Comparison of ENCODE assay signal across 7 mouse cellular contexts in genomic region chr10:111507460-111508211, GRCm38 (mm10). TPM values are rescaled to one million over a fixed set of nuclear protein-coding genes. Genes with fewer than 3 reads are reported as not detected.
DNase-seq lines count a peak whose midpoint lies in the region; ATAC-seq and TF ChIP-seq lines count a peak whose summit lies in the region.

No protein-coding gene starts in this region.

- peak overlapping the region; percentile 94 for H3K9ac ChIP-seq in limb, embryonic 13.5 days
- peak overlapping the region; percentile 88 for H3K9ac ChIP-seq in midbrain, embryonic 13.5 days (replicated peaks)

- peak; percentile 42; the same call in 1 of the 2 replicates for TF ChIP-seq CTCF in spleen, adult 2 months (IDR thresholded peaks at IDR 0.05; ENCODE audit: extremely low read depth, insufficient read depth, insufficient read length, insufficient replicate concordance)

- no peaks in the 10 kb centered on the region for H3K36me3 ChIP-seq in limb, embryonic 13.5 days
- no peaks in the 10 kb centered on the region for H3K36me3 ChIP-seq in midbrain, embryonic 13.5 days
- H3K36me3 ChIP-seq in spleen, adult 2 months (ENCODE audit: control insufficient read depth, insufficient read depth, low read length) = no peaks in the 10 kb centered on the region

- no peaks in the 10 kb centered on the region for H3K9me3 ChIP-seq in limb, embryonic 13.5 days
- no peaks in the 10 kb centered on the region for H3K9me3 ChIP-seq in midbrain, embryonic 13.5 days

- H3K27me3 ChIP-seq in limb, embryonic 13.5 days = no peaks in the 10 kb centered on the region
- peaks cover 22% of the 10 kb centered on the region; the same call in 1 of the 2 replicates for H3K27me3 ChIP-seq in midbrain, embryonic 13.5 days
- no peaks in the 10 kb centered on the region for H3K27me3 ChIP-seq in spleen, adult 2 months (ENCODE audit: control insufficient read depth, insufficient read depth, low read length)

- H3K4me2 ChIP-seq in limb, embryonic 13.5 days (replicated peaks) = peak overlapping the region; percentile 80
- peak overlapping the region; percentile 71 for H3K4me2 ChIP-seq in midbrain, embryonic 13.5 days (replicated peaks)

- peaks cover 52% of the 10 kb centered on the region for H3K4me1 ChIP-seq in limb, embryonic 13.5 days
- H3K4me1 ChIP-seq in midbrain, embryonic 13.5 days (replicated peaks) = peaks cover 23% of the 10 kb centered on the region
- peaks cover 8% of the 10 kb centered on the region; the same call in 1 of the 2 replicates for H3K4me1 ChIP-seq in spleen, adult 2 months (ENCODE audit: control insufficient read depth, insufficient read depth, insufficient read length)

- WGBS in limb, embryonic 13.5 days = under 1% methylated on average over 38 of the region's 38 CpGs
- under 1% methylated on average over 38 of the region's 38 CpGs for WGBS in midbrain, embryonic 13.5 days
- 9% methylated on average over 38 of the region's 38 CpGs for WGBS in spleen, adult 2 months

- TF ChIP-seq POLR2A in spleen, adult 2 months (IDR thresholded peaks at IDR 0.05; ENCODE audit: low read depth, low read length) = no peak

- H3K27ac ChIP-seq in limb, embryonic 13.5 days = peak overlapping the region; percentile 95
- peak overlapping the region; percentile 88 for H3K27ac ChIP-seq in midbrain, embryonic 13.5 days
- H3K27ac ChIP-seq in spleen, adult 2 months (ENCODE audit: insufficient read depth, low read length) = no peak overlapping the region

- peak overlapping the region; percentile 80 for H3K4me3 ChIP-seq in limb, embryonic 13.5 days
- peak overlapping the region; percentile 67 for H3K4me3 ChIP-seq in midbrain, embryonic 13.5 days (replicated peaks)
- peak overlapping the region; percentile 82 for H3K4me3 ChIP-seq in spleen, adult 2 months (ENCODE audit: extremely low read depth, insufficient read depth, insufficient read length)

- peak; percentile 21; the same call in 1 of the 2 replicates for ATAC-seq in limb, embryonic 13.5 days (ENCODE audit: low FRiP score, low read depth)
- no peak for ATAC-seq in midbrain, embryonic 13.5 days

- peak; percentile 72 for DNase-seq in adrenal gland, adult 2 months
- DNase-seq in embryo, embryonic 11 days = peak; percentile 75
- DNase-seq in heart, adult 18-20 months = peak; percentile 66 to 75
- peak; percentile 70 for DNase-seq in kidney, adult 11 months
- peak in 1 of 2 experiments; percentile 69 for DNase-seq in spleen, adult 2 months (ENCODE audit: low read depth in 1 of 2, low spot score in 2 of 2)

RNA-seq across cellular contexts. Expression of gene Phlda1, which starts 1.6 kb away (rescaled TPM):
- total RNA-seq in adrenal gland, adult 2 months (2021) = 10 to 100 TPM; 58.7 to 66.1 TPM
- 113 and 162 TPM in 2 replicates for polyA plus RNA-seq in adrenal gland, adult 2 months (2012; rRNA removed)
- 10 to 100 TPM in 1 of 2 experiments, 1 to 10 TPM in 1; 9.7 to 18.7 TPM for total RNA-seq in heart, adult 18-20 months (2021)
- polyA plus RNA-seq in limb, embryonic 13.5 days (2015; fragmentation: Nextera tagmentation; extraction: Ambion mirVana) = 42.2 and 43.9 TPM in 2 replicates
- polyA plus RNA-seq in midbrain, embryonic 13.5 days (2015; fragmentation: Nextera tagmentation; extraction: Ambion mirVana) = 31.3 and 32.4 TPM in 2 replicates
- polyA plus RNA-seq in spleen, adult 2 months (2012; rRNA removed) = 5.0 and 6.0 TPM in 2 replicates

RNA-seq across cellular contexts. Expression of gene Nap1l1, which starts 34.6 kb away (rescaled TPM):
- total RNA-seq in adrenal gland, adult 2 months (2021) = 100 to 1,000 TPM; 125 to 139 TPM
- polyA plus RNA-seq in adrenal gland, adult 2 months (2012; rRNA removed) = 1.8 and 2.1 TPM in 2 replicates
- total RNA-seq in heart, adult 18-20 months (2021) = 10 to 100 TPM; 66.8 to 72.3 TPM
- 283 and 285 TPM in 2 replicates for polyA plus RNA-seq in limb, embryonic 13.5 days (2015; fragmentation: Nextera tagmentation; extraction: Ambion mirVana)
- 239 and 255 TPM in 2 replicates for polyA plus RNA-seq in midbrain, embryonic 13.5 days (2015; fragmentation: Nextera tagmentation; extraction: Ambion mirVana)
- 10.4 and 12.7 TPM in 2 replicates for polyA plus RNA-seq in spleen, adult 2 months (2012; rRNA removed)

Comparison
In these comparisons a context has a peak if more than half of its experiments do, and no peak if none do; other contexts are left out.
1. RNA of gene Nap1l1, which starts 34.6 kb away (polyA plus RNA-seq): 283 to 285 TPM in limb, embryonic 13.5 days and 239 to 255 TPM in midbrain, embryonic 13.5 days; 10.4 to 12.7 TPM in spleen, adult 2 months and 1.8 to 2.1 TPM in adrenal gland, adult 2 months; every median in the first group is over 10 times any median in the second.
2. Peak in every context shown above with its lines, with median percentiles within 50 percentile points of each other: H3K4me3 ChIP-seq.